Mouse (Mus musculus): ENCODE results near the gene Gm14190.
"Not testable (repeated sequence)": the region's sequence is repeated elsewhere in the genome, so short reads cannot be mapped to it uniquely, and the experiment has no call there.

Gm14190 gene

GRCm38 (mm10) chr11:99690463-99690862, at the start of gene Gm14190:
Gm14190 (minus strand) TSS chr11:99690740.
- no peak for DNase-seq (ENCODE audit: low read depth, low spot score)

- no peak for DNase-seq (ENCODE audit: low read depth, low spot score)
Measured at GRCm38 (mm10) chr11:99734190-99734589, 43.6 kb upstream of the Gm14190 start, which contains the start of gene Gm14180. Gm14180 (minus strand) TSS chr11:99734290.

GRCm38 (mm10) chr11:99724061-99724460, 33.5 kb upstream of the Gm14190 start:
- DNase-seq (ENCODE audit: low read depth, low spot score), result no peak

GRCm38 (mm10) chr11:99718759-99719158, 28.2 kb upstream of the Gm14190 start:
- DNase-seq (ENCODE audit: low read depth, low spot score), result no peak

DNA sequence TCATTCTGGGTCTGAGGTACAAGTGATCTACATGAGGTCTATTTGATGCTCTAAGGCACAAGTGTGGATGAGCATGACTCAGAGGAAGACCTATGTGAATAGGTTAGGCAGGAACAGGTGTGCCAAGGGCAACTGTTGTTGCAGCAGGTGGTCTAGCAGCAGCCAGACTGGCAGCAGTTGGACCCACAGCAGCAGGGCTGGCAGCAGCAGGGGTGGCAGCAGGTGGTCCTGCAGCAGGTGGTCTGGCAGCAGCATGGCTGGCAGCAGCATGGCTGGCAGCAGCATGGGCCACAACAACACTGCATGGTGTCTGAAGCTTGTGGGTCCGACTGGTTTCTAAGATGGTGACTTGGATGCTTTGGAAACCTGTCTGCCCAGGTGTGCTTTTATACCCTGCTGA, 5.3 kb downstream of the Gm14190 start:
- DNase-seq (ENCODE audit: low read depth, low spot score), result not testable (repeated sequence)

DNA sequence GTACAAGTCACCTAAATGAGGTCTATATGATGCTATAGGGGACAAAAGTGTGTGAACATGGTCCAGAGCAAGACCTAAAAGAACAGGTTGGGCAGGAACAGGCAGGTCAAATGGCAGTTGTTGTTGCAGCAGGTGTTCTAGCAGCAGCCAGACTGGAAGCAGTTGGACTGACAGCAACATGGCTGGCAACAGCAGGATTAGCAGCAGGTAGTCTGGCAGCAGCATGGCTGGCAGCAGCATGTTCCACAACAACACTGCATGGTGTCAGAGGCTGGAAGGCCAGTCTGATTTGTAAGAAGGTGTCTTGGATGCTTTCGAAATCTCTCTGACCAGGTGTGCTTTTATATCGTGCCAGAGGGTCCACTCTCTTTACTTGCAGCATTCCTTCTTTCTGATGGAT, 7.1 kb downstream of the Gm14190 start:
- no peak for DNase-seq (ENCODE audit: low read depth, low spot score)

GRCm38 (mm10) chr11:99665860-99666259, 24.7 kb downstream of the Gm14190 start, which contains the start of gene Krtap4-6:
Krtap4-6 (minus strand) TSS chr11:99665960.
- DNase-seq (ENCODE audit: low read depth, low spot score), result no peak

DNA sequence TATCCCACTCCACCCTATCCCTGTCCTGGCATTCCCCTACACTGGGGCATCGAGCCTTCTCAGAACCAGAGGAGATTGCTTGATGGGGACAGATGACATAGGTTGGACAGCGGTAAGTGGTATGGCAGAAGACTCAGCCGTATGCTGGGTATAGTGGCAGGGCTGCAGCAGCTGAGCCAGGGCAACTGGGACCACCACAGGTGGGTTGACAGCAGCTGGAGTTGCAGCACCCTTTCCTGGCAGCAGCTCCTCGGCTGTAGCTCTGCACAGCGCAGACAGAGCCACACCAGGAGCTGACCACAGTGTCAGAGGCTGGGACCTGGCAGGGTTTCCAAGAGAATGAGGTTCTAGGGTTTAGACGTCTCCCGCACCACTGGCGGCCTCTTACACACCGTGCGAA, 27.7 kb downstream of the Gm14190 start:
- DNase-seq (ENCODE audit: low read depth, low spot score), result no peak

DNA sequence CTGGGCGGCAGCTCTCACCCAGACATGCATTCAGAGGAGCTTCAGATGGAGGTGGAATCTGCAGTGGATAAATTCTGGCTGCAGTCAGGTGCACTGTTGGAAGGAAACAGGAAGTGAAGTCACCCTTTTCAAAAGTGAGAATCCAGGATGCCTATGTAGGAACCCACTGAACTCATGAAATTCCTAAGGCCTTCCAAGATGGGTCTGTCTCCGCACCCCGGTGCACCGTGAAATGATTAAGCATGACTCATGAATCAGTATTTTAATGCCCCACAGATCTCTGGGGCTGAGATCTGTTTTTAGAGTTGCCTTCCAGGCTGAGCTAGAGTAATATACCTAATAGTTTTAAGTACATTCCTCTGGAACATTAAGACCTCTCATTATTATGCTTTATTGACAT, 31.3 kb downstream of the Gm14190 start:
- no peak for DNase-seq (ENCODE audit: low read depth, low spot score)

GRCm38 (mm10) chr11:99658467-99659010, 32.0 kb downstream of the Gm14190 start, which contains the start of gene Gm11563:
Gm11563 (minus strand) TSS chr11:99658960.
- DNase-seq (ENCODE audit: low read depth, low spot score), result not testable (repeated sequence)

DNA sequence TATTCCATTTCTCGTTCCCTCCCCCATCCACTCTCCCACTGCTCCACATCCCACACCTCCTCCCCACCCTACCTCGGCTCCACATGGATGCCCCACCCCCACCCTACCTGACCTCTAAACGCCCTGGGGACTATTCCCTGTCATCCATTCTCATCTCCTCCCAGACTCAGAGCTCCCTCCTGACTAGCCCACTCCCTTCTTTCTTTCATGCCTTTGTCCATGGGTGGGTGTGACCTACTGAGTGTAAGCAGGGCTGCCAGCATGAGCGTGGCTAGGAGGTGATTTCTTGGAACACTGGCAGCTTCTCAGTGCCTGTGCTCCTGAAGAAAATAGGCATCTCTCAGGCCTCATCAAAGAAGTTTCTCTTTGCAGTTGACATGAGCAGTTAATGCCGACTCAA, 33.5 kb downstream of the Gm14190 start:
- DNase-seq (ENCODE audit: low read depth, low spot score), result no peak

GRCm38 (mm10) chr11:99650136-99650535, 40.4 kb downstream of the Gm14190 start, which contains the start of gene Gm11555:
Gm11555 (minus strand) TSS chr11:99650236.
- no peak for DNase-seq (ENCODE audit: low read depth, low spot score)

- DNase-seq (ENCODE audit: low read depth, low spot score), result no peak
Measured at GRCm38 (mm10) chr11:99646444-99646843, 44.1 kb downstream of the Gm14190 start.

DNA sequence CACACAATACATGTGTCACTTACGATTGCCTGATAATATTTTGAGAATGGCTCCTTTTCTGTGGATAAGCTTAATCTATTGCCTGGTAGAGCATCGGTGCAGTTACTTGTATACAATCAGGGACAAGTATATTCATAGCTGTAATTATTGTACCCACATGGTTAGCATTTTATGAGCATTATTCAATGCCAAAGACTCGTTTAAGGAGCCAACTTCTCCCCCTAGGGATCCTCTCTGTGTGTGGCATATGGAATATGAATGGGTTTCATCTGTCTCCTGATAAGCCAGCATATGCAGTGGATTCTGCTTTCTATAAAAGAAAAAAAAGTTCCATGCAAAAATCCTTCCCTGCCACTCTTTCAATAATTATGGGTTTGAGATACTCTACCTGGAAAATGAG, 46.2 kb downstream of the Gm14190 start:
- no peak for DNase-seq (ENCODE audit: low read depth, low spot score)

DNA sequence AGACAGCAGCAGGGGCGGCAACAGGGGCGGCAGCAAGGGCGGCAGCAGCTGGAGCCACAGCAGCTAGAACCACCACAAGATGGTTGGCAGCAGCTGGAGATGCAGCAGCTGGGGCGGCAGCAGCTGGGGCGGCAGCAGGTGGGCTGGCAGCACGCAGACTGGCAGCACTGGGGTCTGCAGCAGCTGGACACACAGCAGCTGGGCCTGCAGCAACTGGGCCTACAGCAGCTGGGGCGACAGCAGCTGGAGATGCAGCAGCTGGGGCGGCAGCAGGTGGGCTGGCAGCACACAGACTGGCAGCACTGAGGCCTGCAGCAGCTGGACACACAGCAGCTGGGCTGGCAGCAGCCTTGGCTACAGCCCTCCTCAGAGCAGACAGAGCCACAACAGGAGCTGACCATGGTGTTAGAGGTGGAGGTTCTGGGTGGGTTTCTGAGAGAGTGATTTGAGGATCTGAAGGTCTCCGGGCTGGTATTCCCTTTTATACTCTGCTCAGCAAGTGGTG, 46.9 kb downstream of the Gm14190 start, which contains the start of gene Krtap4-7:
Gene Krtap4-7, minus strand, starts transcription at position 455 of the 505 bp plus-strand sequence.
- DNase-seq (ENCODE audit: low read depth, low spot score), result not testable (repeated sequence)

- no peak for DNase-seq (ENCODE audit: low read depth, low spot score)
Measured at GRCm38 (mm10) chr11:99640926-99641325, 49.6 kb downstream of the Gm14190 start.

All from CD4-positive helper T cell, adult 2 months (primary cell).